Mouse (Mus musculus): ENCODE results near the gene Erbin.

GRCm38 (mm10) chr13:103924586-103924985 is 4.3 kb upstream of the Erbin start:
- no peak for TF ChIP-seq POLR2A (IDR thresholded peaks at IDR 0.05; ENCODE audit: extremely low read depth, insufficient read depth, low read length)
- TF ChIP-seq CTCF (IDR thresholded peaks at IDR 0.05; ENCODE audit: low read depth, low read length): no peak

Data from liver, adult 2 months (tissue).